Mouse (Mus musculus): ENCODE data around the gene Cntn5.

The Cntn5 gene

GRCm38 (mm10) chr9:10904616-10905363 is at the start of gene Cntn5:
Cntn5 (minus strand) TSS chr9:10904775.
- DNase-seq, result no peak

- no peak for DNase-seq
These were observed 45.9 kb upstream of the Cntn5 start for GRCm38 (mm10) chr9:10950470-10950869.

- DNase-seq, result peak; percentile 80
These were observed 5.0 kb upstream of the Cntn5 start for GRCm38 (mm10) chr9:10909573-10909972.

GRCm38 (mm10) chr9:10905696-10906095 is 1.1 kb upstream of the Cntn5 start:
- DNase-seq, result no peak

- no peak for DNase-seq
These were observed 24.8 kb downstream of the Cntn5 start for GRCm38 (mm10) chr9:10879758-10880157.

- DNase-seq, result no peak
These were observed 30.7 kb downstream of the Cntn5 start for GRCm38 (mm10) chr9:10873881-10874280.

GRCm38 (mm10) chr9:10856204-10856892 is 48.2 kb downstream of the Cntn5 start:
- DNase-seq, result no peak

GRCm38 (mm10) chr9:10816711-10817110 is 87.9 kb downstream of the Cntn5 start:
- no peak for DNase-seq

GRCm38 (mm10) chr9:10797158-10797557 is 107.4 kb downstream of the Cntn5 start:
- no peak for DNase-seq

- DNase-seq, result no peak
These were observed 109.5 kb downstream of the Cntn5 start for GRCm38 (mm10) chr9:10795102-10795501.

- DNase-seq, result no peak
These were observed 172.7 kb downstream of the Cntn5 start for GRCm38 (mm10) chr9:10731878-10732277.

- DNase-seq, result no peak
These were observed 180.4 kb downstream of the Cntn5 start for GRCm38 (mm10) chr9:10724191-10724590.

GRCm38 (mm10) chr9:10722121-10722520 is 182.5 kb downstream of the Cntn5 start:
- no peak for DNase-seq

GRCm38 (mm10) chr9:10718986-10719385 is 185.6 kb downstream of the Cntn5 start:
- DNase-seq, result no peak

- no peak for DNase-seq
These were observed 190.9 kb downstream of the Cntn5 start for GRCm38 (mm10) chr9:10713641-10714040.

GRCm38 (mm10) chr9:10681646-10682045 is 222.9 kb downstream of the Cntn5 start:
- no peak for DNase-seq

- no peak for DNase-seq
These were observed 223.4 kb downstream of the Cntn5 start for GRCm38 (mm10) chr9:10681181-10681580.

GRCm38 (mm10) chr9:10668676-10669075 is 235.9 kb downstream of the Cntn5 start:
- no peak for DNase-seq

- no peak for DNase-seq
These were observed 237.1 kb downstream of the Cntn5 start for GRCm38 (mm10) chr9:10667438-10667837.

- DNase-seq, result no peak
These were observed 238.8 kb downstream of the Cntn5 start for GRCm38 (mm10) chr9:10665756-10666155.

- no peak for DNase-seq
These were observed 241.5 kb downstream of the Cntn5 start for GRCm38 (mm10) chr9:10663101-10663500.

GRCm38 (mm10) chr9:10659478-10659877 is 245.1 kb downstream of the Cntn5 start:
- no peak for DNase-seq

- DNase-seq, result no peak
These were observed 246.5 kb downstream of the Cntn5 start for GRCm38 (mm10) chr9:10658086-10658485.

- DNase-seq, result no peak
These were observed 247.3 kb downstream of the Cntn5 start for GRCm38 (mm10) chr9:10657144-10657748.

Measured in kidney, postnatal 10 days (tissue).